Mouse (Mus musculus) heart, embryonic 13.5 days (tissue): Measurements from ENCODE around the gene Fbxl15. TPM values are rescaled to one million over a fixed set of nuclear protein-coding genes. Genes with fewer than 3 reads are reported as not detected.

ENCODE experiments used
- ATAC-seq: fragments of 200-750 bp; cut with Nextera tagmentation; 2 replicates; pipeline ENCODE4 v1.8.0; 2017; ENCODE audit warnings: moderate TSS enrichment; ENCODE audit not compliant: insufficient number of reproducible peaks, low FRiP score, low TSS enrichment; ENCODE audit errors: extremely low read depth
- H3K27ac ChIP-seq: fragments of 300-500 bp; sonication (generic); replicated peaks from 2 replicates; pipeline ENCODE4 v1.5.1; 2015; ENCODE audit warnings: moderate library complexity, mild to moderate bottlenecking, inconsistent platforms
- H3K27me3 ChIP-seq: fragments of 300-500 bp; sonication (generic); replicated peaks from 2 replicates; pipeline ENCODE4 v1.6.1; 2015; ENCODE audit warnings: mild to moderate bottlenecking, inconsistent platforms
- H3K36me3 ChIP-seq: fragments of 300-500 bp; sonication (generic); 2 replicates; pipeline ENCODE4 v1.6.1; 2015; ENCODE audit warnings: mild to moderate bottlenecking, inconsistent platforms
- H3K4me1 ChIP-seq: fragments of 300-500 bp; sonication (generic); 2 replicates; pipeline ENCODE4 v1.6.1; 2015; ENCODE audit warnings: inconsistent platforms
- H3K4me2 ChIP-seq: fragments of 300-500 bp; sonication (generic); 2 replicates; pipeline ENCODE4 v1.6.1; 2015; ENCODE audit warnings: inconsistent platforms, mild to moderate bottlenecking, moderate library complexity
- H3K4me3 ChIP-seq: fragments of 300-500 bp; sonication (generic); 2 replicates; pipeline ENCODE4 v1.5.1; 2015; ENCODE audit warnings: moderate library complexity, mild to moderate bottlenecking, inconsistent platforms
- H3K9ac ChIP-seq: fragments of 300-500 bp; sonication (generic); 2 replicates; pipeline ENCODE4 v1.6.1; 2015; ENCODE audit warnings: inconsistent platforms, mild to moderate bottlenecking, moderate library complexity
- H3K9me3 ChIP-seq: fragments of 300-500 bp; sonication (generic); 2 replicates; pipeline ENCODE4 v1.6.1; 2016; ENCODE audit warnings: inconsistent platforms
- WGBS: fragments of 180-500 bp; shearing (Covaris S2); methylation state at CpG from one replicate; pipeline ENCODE4 v1.1.7; 2015; ENCODE audit warnings: mixed read lengths; 5-methylcytosine and 5-hydroxymethylcytosine counted together
- polyA plus RNA-seq: library from polyadenylated mRNA; unstranded; fragments of >200 nt; fragmentation: Nextera tagmentation; extraction: Ambion mirVana; gene quantifications from 2 replicates; pipeline ENCODE4 v1.2.1, GENCODE M21; 2015

The Fbxl15 gene
- polyA plus RNA-seq, 1 experiment from 2014 or later = 9.5 TPM

DNA sequence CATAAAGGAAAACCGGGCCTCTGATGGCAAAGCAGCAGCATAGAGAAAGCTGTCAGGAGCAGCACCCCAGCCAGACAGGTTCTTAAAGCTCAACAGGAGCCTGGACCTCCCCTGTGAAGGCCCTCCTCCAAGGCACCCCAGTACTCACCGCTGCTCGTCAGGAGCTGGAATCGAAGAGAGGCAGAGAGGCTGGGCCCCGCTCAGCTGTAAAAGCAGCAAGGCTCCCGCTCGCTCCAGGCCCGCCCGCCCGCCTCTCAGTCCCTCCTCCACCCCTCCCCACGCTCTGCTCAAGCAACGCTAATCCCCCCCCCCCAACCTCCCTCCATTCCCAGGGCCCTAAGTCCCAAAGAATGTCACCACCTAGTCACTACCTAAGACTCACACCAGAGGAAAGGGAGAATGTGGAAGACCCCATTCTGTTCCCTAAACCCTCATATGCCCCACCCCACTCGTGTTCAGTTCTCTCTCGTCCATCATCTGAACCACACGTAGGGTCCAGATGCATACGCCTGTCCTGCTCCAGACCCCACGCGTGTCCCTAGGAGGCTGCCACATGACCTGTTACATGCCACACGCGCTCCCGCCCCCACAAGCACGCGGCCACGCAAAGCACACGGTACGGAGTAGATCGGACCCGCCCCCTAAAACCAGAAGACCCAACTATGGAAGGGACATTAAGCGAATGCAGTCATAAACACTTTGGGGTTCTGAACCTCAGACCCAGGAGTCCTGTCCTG lies 1.8 kb upstream of the Fbxl15 start:
- H3K4me2 ChIP-seq = peak overlapping the region; percentile 98
- peak overlapping the region; percentile 79 for H3K4me3 ChIP-seq
- no peak overlapping the region for H3K9ac ChIP-seq
- H3K27ac ChIP-seq = no peak overlapping the region
- H3K4me1 ChIP-seq = peaks cover 31% of the 10 kb centered on the region
- ATAC-seq = no peak
- H3K27me3 ChIP-seq = peaks cover 64% of the 10 kb centered on the region
- 7% methylated on average over 27 of the region's 29 CpGs for WGBS
- no peaks in the 10 kb centered on the region for H3K9me3 ChIP-seq
- peaks cover 11% of the 10 kb centered on the region for H3K36me3 ChIP-seq

DNA sequence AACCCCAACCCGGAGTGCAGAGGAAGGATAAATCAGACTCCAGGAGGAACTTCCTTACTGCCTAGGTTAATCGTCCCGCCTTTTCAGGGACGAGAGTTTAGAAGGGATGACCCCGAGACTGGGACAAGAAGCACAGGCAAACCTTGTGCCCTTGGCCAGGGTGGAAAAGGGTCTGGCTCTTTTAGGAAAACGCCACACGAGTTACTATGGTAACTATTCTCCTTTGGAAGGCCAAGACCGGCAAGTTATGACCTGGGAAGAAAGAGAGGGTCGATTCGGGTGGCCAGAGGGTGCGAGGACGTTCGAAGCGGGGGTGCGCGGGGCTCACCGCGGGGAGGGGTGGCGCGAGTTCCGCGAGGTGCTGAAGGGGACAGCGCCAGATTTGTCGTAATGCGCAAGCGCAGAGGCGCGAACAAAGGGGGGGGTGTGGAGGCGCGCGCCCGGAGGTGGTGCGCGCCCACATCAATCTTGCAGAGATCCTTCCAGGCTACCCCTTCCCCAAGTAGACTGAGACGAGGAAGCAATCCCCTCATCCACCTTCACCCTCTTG lies 1.2 kb upstream of the Fbxl15 start, which contains the start of gene Psd:
Gene Psd, minus strand, starts transcription at position 401 of the 550 bp plus-strand sequence.
- H3K4me3 ChIP-seq = peak within 1 kb of the TSS; percentile 79
- peak within 1 kb of the TSS; percentile 84 for H3K9ac ChIP-seq
- H3K27me3 ChIP-seq = peaks cover 57% of the 10 kb centered on the region
- WGBS = under 1% methylated on average over 35 of the region's 35 CpGs
- H3K4me2 ChIP-seq = peak within 1 kb of the TSS; percentile 98
- no peaks in the 10 kb centered on the region for H3K9me3 ChIP-seq
- peaks cover 28% of the 10 kb centered on the region for H3K4me1 ChIP-seq
- no peak for ATAC-seq
- H3K27ac ChIP-seq = peak within 1 kb of the TSS; percentile 84
- peaks cover 18% of the 10 kb centered on the region for H3K36me3 ChIP-seq

DNA sequence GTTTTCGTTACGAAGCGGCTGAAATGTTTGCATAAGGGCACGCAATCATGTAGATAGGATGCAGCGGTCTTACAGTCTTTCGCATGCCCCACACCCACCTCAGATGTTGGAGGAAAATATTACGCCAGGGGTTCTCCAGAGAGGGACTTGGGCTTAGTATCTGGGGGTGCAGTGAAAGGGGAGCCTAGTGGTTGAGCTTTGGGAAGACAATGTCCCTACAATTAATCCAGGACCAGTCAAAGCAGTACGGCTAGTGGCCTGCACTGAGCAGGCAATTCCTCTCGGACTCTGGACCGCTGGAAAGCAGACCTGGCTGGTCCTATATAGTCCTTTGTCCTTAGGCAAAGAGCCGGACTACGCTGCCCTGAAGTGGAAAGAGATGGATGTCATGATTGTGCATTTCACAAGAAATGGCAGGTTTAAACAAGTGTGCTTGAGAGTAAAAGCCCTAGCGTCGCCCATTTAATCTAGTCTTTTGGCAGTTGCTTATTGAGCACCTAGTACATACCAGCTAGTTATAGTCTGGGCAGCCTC lies 386 bp upstream of the Fbxl15 start:
- ATAC-seq = no peak
- 22% methylated on average over 14 of the region's 14 CpGs for whole genome bisulfite sequencing
- Histone ChIP-seq H3K27me3 (peaks cover 50% of the 10 kb centered on the region), H3K4me2 (peak overlapping the region; percentile 98), H3K27ac (peak overlapping the region; percentile 84; the same call in 1 of the 2 replicates), H3K4me3 (peak overlapping the region; percentile 79), H3K9me3 (no peaks in the 10 kb centered on the region), H3K9ac (peak overlapping the region; percentile 84), H3K4me1 (peaks cover 28% of the 10 kb centered on the region), H3K36me3 (peaks cover 25% of the 10 kb centered on the region)

DNA sequence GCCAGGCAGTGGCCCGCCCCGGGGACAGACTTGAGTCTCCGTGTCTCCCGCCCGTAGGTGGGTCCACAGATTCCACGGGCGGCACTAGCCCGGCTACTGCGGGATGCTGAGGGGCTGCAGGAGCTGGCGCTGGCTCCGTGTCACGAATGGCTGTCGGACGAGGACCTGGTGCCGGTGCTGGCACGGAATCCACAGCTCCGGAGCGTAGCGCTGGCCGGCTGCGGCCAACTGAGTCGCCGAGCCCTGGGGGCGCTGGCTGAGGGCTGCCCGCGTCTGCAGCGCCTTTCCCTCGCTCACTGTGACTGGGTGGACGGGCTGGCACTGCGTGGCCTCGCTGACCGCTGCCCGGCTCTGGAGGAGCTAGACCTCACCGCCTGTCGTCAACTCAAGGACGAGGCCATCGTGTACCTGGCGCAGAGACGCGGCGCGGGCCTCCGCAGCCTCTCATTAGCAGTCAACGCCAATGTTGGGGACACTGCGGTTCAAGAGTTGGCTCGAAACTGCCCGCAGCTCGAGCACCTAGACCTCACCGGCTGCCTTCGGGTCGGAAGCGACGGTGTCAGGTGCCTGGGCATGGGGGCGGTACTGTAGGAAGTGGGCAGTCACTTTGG lies 1.2 kb downstream of the Fbxl15 start:
- H3K4me3 ChIP-seq = peak overlapping the region; percentile 79
- peak overlapping the region; percentile 98 for H3K4me2 ChIP-seq
- no peak for ATAC-seq
- H3K9me3 ChIP-seq = no peaks in the 10 kb centered on the region
- peaks cover 27% of the 10 kb centered on the region for H3K36me3 ChIP-seq
- WGBS = 2% methylated on average over 52 of the region's 54 CpGs
- H3K9ac ChIP-seq = peak overlapping the region; percentile 84
- peaks cover 34% of the 10 kb centered on the region for H3K27me3 ChIP-seq
- H3K27ac ChIP-seq = peak overlapping the region; percentile 84
- H3K4me1 ChIP-seq = peaks cover 28% of the 10 kb centered on the region

DNA sequence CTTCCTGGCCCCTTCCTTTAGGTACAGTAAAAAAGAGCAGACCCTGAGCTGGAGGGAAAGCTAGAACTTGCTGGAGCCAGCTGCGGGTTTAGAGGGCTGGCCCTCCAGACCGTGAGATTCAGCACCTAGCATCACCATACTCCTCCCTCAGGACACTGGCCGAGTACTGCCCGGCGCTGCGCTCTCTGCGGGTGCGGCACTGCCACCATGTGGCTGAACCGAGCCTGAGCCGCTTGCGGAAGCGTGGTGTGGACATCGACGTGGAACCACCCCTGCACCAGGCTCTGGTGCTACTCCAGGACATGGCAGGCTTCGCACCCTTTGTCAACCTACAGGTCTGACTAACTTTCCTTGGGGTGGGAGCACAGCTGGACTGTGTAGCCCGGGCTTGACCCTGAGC lies 2.0 kb downstream of the Fbxl15 start:
- peaks cover 28% of the 10 kb centered on the region for H3K4me1 ChIP-seq
- no peak overlapping the region for H3K9ac ChIP-seq
- H3K36me3 ChIP-seq = peaks cover 27% of the 10 kb centered on the region
- peak overlapping the region; percentile 98 for H3K4me2 ChIP-seq
- peaks cover 26% of the 10 kb centered on the region for H3K27me3 ChIP-seq
- H3K9me3 ChIP-seq = no peaks in the 10 kb centered on the region
- H3K4me3 ChIP-seq = peak overlapping the region; percentile 79; the same call in 1 of the 2 replicates
- 0 out of 2 replicates have a peak, but pooled peaks have one; percentile 26 for ATAC-seq
- no peak overlapping the region for H3K27ac ChIP-seq
- 6% methylated on average over 16 of the region's 16 CpGs for WGBS

DNA sequence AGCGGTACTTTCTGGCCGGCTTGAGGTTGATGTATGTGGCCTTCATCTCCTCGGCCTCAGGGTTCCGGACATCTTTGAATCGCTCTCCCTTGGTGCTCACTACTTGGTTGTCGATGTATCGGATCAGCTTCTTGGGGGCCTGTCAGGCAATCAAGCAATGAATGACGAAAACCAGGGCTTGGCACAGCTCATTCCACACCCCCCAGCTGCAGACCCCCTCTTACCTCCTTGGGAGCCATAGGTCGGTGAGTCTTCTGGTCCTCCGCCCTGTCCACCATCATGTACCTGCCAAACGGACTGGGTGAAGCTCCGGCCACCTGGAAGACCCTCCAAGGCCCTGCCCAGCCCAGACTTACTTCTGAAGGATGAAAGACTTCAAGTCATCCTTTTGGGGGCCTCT lies 2.7 kb downstream of the Fbxl15 start:
- Histone ChIP-seq H3K4me2 (no peak overlapping the region), H3K4me3 (no peak overlapping the region), H3K9ac (no peak overlapping the region), H3K27ac (no peak overlapping the region), H3K27me3 (peaks cover 19% of the 10 kb centered on the region), H3K36me3 (peaks cover 27% of the 10 kb centered on the region), H3K4me1 (peaks cover 28% of the 10 kb centered on the region), H3K9me3 (no peaks in the 10 kb centered on the region)
- ATAC-seq = no peak
- WGBS = 86% methylated on average over 12 of the region's 12 CpGs

DNA sequence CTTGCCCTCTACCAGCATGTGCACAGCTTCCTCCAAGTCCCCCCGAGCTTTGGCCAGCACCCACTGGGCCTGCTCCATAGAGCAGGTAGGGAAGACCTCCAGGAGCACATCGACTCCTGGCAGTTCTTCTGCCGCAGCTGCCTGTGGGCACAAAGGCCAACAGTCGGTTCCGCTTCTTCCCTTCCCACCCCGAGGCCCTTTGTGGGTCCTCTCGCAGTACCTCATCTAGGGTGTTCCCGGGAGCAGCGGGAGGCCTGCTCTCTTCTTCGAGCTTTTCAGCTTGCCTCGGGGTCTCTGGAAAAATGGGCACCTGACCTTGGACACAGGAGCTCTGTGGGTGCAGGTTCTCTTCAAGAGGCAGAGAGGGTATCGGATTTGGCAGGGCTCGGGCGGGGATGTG lies 3.3 kb downstream of the Fbxl15 start:
- peaks cover 27% of the 10 kb centered on the region for H3K36me3 ChIP-seq
- WGBS = 83% methylated on average over 14 of the region's 14 CpGs
- H3K4me1 ChIP-seq = peaks cover 28% of the 10 kb centered on the region
- no peak for ATAC-seq
- H3K9ac ChIP-seq = no peak overlapping the region
- no peaks in the 10 kb centered on the region for H3K9me3 ChIP-seq
- H3K27me3 ChIP-seq = peaks cover 12% of the 10 kb centered on the region
- H3K27ac ChIP-seq = no peak overlapping the region
- no peak overlapping the region for H3K4me3 ChIP-seq
- no peak overlapping the region for H3K4me2 ChIP-seq

DNA sequence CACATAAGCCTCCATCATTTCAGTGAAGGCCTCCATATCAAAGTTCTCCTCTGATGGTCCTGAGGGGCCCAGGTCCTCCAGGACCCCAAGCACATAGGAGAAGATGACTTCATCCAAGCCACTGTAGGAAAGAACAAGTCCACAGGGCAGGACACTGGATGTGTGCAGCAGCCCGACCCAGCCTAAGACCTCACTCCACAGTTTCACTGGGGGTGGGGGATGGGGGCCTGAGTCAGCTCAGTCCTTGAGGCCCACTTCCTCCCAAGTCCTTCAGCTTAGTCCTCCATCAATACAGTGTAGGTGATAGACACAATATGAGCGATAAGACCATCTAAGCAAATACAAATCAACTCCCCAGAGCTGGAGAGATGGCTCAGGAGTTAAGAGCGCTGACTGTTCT lies 4.0 kb downstream of the Fbxl15 start:
- H3K4me2 ChIP-seq = no peak overlapping the region
- H3K4me3 ChIP-seq = no peak overlapping the region
- H3K9ac ChIP-seq = no peak overlapping the region
- H3K27me3 ChIP-seq = peaks cover 6% of the 10 kb centered on the region
- H3K9me3 ChIP-seq = no peaks in the 10 kb centered on the region
- H3K27ac ChIP-seq = no peak overlapping the region
- peaks cover 24% of the 10 kb centered on the region for H3K4me1 ChIP-seq
- 78% methylated on average over 3 of the region's 3 CpGs for WGBS
- ATAC-seq = no peak
- peaks cover 27% of the 10 kb centered on the region for H3K36me3 ChIP-seq

DNA sequence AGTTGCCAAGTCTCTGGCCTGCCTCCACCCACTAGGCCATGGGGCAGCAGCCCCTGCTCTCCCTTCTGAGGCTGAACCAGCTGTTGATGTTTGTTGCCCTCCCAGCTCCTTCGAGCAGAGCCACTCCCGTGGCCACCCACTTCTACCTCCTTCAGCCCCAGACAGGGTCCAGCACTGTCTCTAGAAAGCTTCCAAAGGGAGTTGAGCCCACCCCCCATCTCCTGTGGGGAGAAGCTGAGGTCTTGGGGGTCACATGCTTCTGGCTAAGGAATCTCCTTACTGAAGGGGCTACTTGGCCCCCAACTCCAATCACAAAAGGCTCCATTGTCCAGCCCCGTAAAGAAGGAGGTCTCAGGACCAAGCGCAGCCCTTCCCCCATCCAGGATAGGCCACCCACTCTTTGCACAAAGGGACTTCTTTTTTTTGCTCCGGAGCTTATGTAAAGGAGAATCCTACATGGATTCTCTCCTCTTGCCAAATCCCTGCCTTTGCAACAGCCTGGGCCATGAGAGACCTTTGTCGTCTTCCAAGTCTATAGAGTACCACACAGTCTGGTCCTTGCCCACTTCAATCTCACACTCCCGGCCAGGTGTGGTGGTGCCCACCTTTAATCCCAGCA lies 4.8 kb downstream of the Fbxl15 start:
- Histone ChIP-seq H3K36me3 (peaks cover 27% of the 10 kb centered on the region), H3K9me3 (no peaks in the 10 kb centered on the region), H3K4me3 (no peak overlapping the region), H3K4me2 (no peak overlapping the region), H3K9ac (no peak overlapping the region), H3K27me3 (no peaks in the 10 kb centered on the region), H3K4me1 (peaks cover 23% of the 10 kb centered on the region), H3K27ac (no peak overlapping the region)
- WGBS = 63% methylated on average over 7 of the region's 7 CpGs
- ATAC-seq = no peak

DNA sequence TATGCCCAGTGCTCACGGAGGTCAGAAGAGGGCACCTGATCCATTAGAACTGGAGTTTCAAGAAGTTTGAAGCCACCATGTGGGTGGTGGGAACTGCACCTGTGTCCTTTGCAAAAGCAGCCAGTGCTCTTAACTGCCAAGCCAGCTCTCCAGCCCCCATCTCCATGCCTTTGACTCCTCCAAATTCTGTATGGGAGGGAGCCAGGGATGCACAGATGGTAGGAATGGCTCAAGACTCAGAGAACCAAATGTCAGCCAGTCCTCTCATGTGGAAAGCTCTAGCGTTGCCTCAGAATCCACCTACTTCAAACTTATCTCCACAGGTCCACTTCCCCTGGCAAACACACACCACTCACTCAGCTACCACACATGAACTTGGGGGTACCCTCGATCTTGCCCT lies 5.9 kb downstream of the Fbxl15 start:
- Histone ChIP-seq H3K36me3 (peaks cover 27% of the 10 kb centered on the region), H3K4me3 (no peak overlapping the region), H3K4me1 (peaks cover 25% of the 10 kb centered on the region), H3K27ac (no peak overlapping the region), H3K27me3 (no peaks in the 10 kb centered on the region), H3K9ac (no peak overlapping the region), H3K9me3 (no peaks in the 10 kb centered on the region), H3K4me2 (no peak overlapping the region)
- 72% methylated on average over 3 of the region's 3 CpGs for WGBS
- no peak for ATAC-seq

DNA sequence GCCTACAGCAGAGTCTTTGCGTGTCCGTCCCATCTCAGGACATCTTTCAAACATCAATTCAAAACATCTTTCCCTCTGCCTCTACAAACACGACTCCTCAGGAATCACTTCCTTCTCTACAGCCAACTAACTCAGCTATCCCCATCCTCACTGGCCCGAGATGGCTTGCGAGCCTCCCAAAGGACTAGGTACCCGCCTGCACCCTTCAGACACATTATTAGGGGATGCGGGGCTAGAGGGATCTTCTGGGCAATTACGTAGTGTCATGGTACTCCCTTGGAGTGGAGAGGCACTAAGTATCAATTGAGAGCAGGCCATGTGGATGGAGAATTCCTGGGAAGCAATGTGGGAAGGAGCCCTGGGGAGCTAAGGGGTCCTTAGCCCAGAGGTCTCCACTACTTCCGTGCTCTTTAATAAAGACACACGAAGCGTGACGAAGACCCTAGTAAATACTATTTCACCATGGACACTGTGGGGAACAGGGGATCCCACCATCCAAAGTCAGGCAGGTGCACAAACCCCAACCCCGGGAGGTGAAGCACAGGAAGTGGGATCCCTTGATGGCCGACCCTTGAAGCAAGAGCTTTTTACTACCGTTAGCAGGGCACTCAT lies 9.8 kb downstream of the Fbxl15 start:
- H3K36me3 ChIP-seq = no peaks in the 10 kb centered on the region
- peaks cover 20% of the 10 kb centered on the region for H3K4me1 ChIP-seq
- H3K4me2 ChIP-seq = peak overlapping the region; percentile 88
- peak overlapping the region; percentile 87 for H3K4me3 ChIP-seq
- 38% methylated on average over 15 of the region's 15 CpGs for WGBS
- H3K9me3 ChIP-seq = no peaks in the 10 kb centered on the region
- peak overlapping the region; percentile 91 for H3K9ac ChIP-seq
- 0 out of 2 replicates have a peak, but pooled peaks cover 10% of the 10 kb centered on the region for H3K27me3 ChIP-seq
- ATAC-seq = no peak
- H3K27ac ChIP-seq = peak overlapping the region; percentile 48; the same call in 1 of the 2 replicates
